Mouse (Mus musculus) Patski (cell line): Measurements from ENCODE around the gene Thra. TPM values are rescaled to one million over a fixed set of nuclear protein-coding genes. Genes with fewer than 3 reads are reported as not detected.
A peak's percentile ranks its signal among the peaks of the same experiment; 100 is the strongest.

ENCODE experiments used
- ATAC-seq: fragments of 100-300 bp; one replicate; pipeline ENCODE4 v1.8.0; 2021
- CTCF ChIA-PET: fragments of 350-600 bp; sonication (Branson Sonifier 250); formaldehyde crosslinking; loops from one replicate; lab custom pipeline; 2022; ENCODE audit warnings: inconsistent platforms; lab: Charles Lee
- POLR2A ChIA-PET: fragments of 350-600 bp; sonication (Branson Sonifier 250); formaldehyde crosslinking; loops from one replicate; lab custom pipeline; 2022; ENCODE audit warnings: antibody characterized with exemption, inconsistent platforms; lab: Charles Lee
- DNase-seq: peaks from one replicate; pipeline ENCODE4 v3.0.0-alpha.2; 2011; ENCODE audit warnings: low read depth, low spot score
- H3K27me3 ChIP-seq: fragments of 371-371 bp; one replicate; pipeline ENCODE4 v1.5.1; 2021
- CTCF ChIP-seq: fragments of 100-300 bp; IDR thresholded peaks from one replicate; pipeline ENCODE4 v1.5.1; 2021
- in situ Hi-C: fragments of 300-500 bp; cut with MboI; formaldehyde crosslinking; loops from 3 replicates; pipeline ENCODE4 v1.11.1; 2018; ENCODE audit warnings: low pct_unique_long_range_greater_than_20kb, mixed read lengths
- polyA plus RNA-seq: library from polyadenylated mRNA; unstranded; gene quantifications from one replicate; pipeline ENCODE4 v1.2.3, GENCODE M21; 2021

The Thra gene
- polyA plus RNA-seq, 1 experiment from 2014 or later, result 44.7 TPM

DNA sequence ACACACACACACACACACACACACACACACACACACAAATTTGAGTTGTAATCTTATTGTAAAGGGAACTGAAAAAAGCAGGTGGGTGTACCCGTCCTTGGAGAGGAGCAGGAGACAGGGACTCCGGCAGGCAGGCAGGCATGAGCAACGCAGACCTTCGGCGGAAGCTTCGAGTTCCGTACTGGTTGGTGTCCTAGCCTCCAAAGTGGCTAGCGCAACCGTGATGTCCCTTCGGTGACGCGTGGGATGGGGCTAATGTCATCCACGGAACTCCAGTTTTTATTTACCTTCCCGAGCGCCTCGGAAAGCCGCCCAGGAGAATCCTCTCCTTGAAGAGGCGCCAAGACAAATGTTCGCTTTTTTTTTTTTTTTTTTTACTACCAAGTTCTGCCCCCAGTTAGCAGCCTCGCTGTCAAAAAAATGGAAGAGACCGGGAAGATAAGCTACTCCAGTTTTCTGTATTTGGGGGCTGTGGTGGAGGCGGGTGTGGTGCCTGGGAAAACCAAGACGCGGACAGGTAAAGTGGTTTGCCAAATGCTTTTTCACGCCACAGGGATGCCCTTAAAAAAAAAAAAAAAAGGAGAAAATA lies 48.9 kb downstream of the Thra start:
- no peak for TF ChIP-seq CTCF
- POLR2A ChIA-PET, result interaction anchor here (0.6 to 6.9 kb wide), 7 partner anchors 15 to 151 kb away, joined by 3 to 48 read pairs (median 4); partner anchors contain the start of genes Casc3 and Nr1d1
- CTCF ChIA-PET, result interaction anchor here (0.8 to 5.3 kb wide), 10 partner anchors 14 to 89 kb away, joined by 3 to 74 read pairs (median 6); partner anchors contain the start of genes Csf3 and Nr1d1
- H3K27me3 ChIP-seq, result no peaks in the 10 kb centered on the region
- ATAC-seq (no peak), DNase-seq (no peak)
- in situ Hi-C loops, result loop anchor here (5.0 kb wide), 1 partner anchor 87 kb away; the partner anchor contains the start of gene Csf3

DNA sequence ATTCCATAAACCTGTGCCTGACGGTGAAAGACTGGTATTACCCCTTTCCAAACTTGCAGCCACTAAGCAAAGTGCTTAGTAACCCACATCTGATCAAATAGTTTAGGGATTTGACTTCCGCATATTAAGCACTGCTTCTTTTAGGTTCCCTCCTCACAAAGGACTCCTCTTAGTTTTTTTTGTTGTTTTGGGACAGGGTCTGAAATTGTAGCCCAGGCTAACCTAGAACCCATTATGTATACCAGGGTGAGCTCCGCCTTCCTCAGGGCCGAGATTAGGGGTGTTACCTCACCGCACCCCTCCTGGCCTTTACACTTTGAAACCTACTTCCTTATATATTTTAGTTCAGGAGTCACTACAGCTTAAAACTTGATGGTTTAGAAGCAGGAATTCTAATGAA lies 49.4 kb downstream of the Thra start:
- ChIA-PET CTCF (interaction anchor here (0.8 to 5.3 kb wide), 4 partner anchors 15 to 48 kb away, joined by 3 to 74 read pairs (median 4); partner anchors contain the start of gene Nr1d1), POLR2A (interaction anchor here (0.6 to 6.9 kb wide), 5 partner anchors 15 to 80 kb away, joined by 3 to 48 read pairs (median 4); partner anchors contain the start of genes Casc3 and Nr1d1)
- TF ChIP-seq CTCF, result no peak
- ATAC-seq (no peak), DNase-seq (no peak)
- in situ Hi-C loops, result loop anchor here (5.0 kb wide), 1 partner anchor 88 kb away; the partner anchor contains the start of gene Csf3
- no peaks in the 10 kb centered on the region for H3K27me3 ChIP-seq

- in situ Hi-C loops, result no loop called here
- no peak for ATAC-seq
Observed at GRCm38 (mm10) chr11:98790631-98791205, 50.3 kb downstream of the Thra start.

DNA sequence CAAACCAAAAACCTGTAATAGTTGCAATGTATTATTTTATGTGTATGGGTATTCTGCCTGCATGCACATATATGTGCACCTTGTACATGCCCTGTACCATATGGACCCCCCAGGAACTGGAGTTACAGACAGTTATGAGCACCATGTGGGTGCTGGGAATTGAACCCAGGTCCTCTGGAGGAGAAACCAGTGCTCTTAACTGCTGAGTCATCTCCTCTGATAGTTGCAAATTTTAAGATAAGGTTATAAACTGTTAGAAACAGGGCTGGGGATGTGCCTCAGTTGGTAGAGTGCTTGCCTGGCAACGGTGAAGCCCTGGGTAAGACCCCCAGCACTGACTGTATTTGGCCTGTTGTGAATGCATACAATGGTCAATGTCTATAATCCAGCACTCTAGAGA lies 51.0 kb downstream of the Thra start:
- DNase-seq, result no peak
- in situ Hi-C loops, result no loop called here
- ChIA-PET CTCF (interaction anchor here (1.6 to 2.3 kb wide), 2 partner anchors 17 to 91 kb away, joined by 3 to 5 read pairs; no protein-coding TSS in a partner anchor), POLR2A (no interaction called here)
- H3K27me3 ChIP-seq, result no peaks in the 10 kb centered on the region
- ATAC-seq, result no peak
- TF ChIP-seq CTCF, result no peak

More at GRCm38 (mm10) chr11:98790631-98791205, 50.3 kb downstream of the Thra start:
- ChIA-PET POLR2A (interaction anchor here (0.6 to 0.9 kb wide), 2 partner anchors 52 to 441 kb away, joined by 3 to 9 read pairs; no protein-coding TSS in a partner anchor), CTCF (interaction anchor here (1.4 to 2.3 kb wide), 2 partner anchors 18 to 22 kb away, joined by 3 to 5 read pairs; no protein-coding TSS in a partner anchor)
- DNase-seq, result no peak
- no peak for TF ChIP-seq CTCF
- H3K27me3 ChIP-seq, result no peaks in the 10 kb centered on the region

DNA sequence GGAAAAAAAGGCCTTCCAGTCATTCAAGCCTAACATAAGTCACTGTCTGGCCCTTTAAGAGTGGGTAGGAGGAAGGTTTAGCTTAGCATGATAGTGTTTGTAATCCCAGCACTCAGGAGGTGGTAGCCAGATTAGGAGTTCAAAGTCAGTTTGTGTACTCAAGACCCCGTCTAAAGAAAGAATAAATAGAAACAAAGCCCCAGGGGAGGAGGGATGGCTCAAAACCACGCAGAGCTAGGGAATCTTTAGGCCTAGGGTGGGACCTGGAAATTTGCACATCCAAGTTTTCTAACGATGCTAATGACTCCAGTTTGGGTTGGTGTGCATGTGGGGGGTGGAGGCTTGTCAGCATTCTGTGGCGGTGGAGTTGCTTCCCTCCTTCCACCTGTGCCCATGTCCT lies 51.6 kb downstream of the Thra start:
- no peak for DNase-seq
- no peak for ATAC-seq
- no peak for TF ChIP-seq CTCF
- ChIA-PET POLR2A (no interaction called here), CTCF (interaction anchor here (1.0 to 2.3 kb wide), 3 partner anchors 16 to 92 kb away, joined by 3 to 5 read pairs (median 3); partner anchors contain the start of gene Med24)
- no peaks in the 10 kb centered on the region for H3K27me3 ChIP-seq
- in situ Hi-C loops, result no loop called here

- POLR2A ChIA-PET, result no interaction called here
Observed at GRCm38 (mm10) chr11:98794469-98795014, 54.1 kb downstream of the Thra start.

DNA sequence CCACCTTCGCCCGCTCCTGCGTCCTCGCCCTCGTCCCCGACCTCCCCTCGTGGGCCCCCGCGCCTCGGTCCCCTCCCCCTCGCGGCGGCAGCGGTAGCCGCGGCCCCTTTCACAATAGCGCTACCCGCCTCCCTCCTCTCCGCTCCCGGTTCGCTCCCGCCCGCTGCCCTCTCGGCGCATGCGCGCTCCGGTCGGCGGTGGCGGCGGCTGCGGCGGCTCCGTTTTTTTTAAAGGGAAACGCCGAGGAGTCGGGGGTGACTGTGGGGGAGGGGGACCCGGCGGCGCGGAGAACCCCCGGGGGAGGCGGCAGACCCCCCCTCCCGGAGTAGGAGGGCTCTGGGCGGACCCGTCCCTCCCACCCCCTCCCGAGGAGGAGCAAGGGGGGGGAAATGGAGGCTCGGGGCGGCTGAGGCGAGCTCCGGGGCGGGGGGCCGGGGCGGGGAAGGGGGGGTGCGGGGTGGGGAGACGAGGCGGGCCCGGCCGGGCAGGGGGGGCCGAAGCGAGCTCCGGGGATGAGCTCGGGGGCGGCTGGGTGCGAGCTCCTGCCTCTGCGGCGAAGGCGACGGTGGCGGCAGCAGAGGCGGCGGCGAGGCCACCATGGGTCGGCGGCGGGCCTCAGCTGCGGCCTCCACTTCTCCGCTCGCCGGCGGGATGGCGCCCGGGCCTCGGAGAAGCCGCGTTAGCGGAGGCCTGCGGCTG lies 54.7 kb downstream of the Thra start, which contains the start of gene Msl1:
TSS of gene Msl1 (plus strand) at position 502 of the 699 bp plus-strand sequence.
- ChIA-PET CTCF (no interaction called here), POLR2A (interaction anchor here (0.6 to 3.5 kb wide), 6 partner anchors 14 to 68 kb away, joined by 3 to 20 read pairs (median 4); partner anchors contain the start of gene Nr1d1)
- no peak for DNase-seq
- H3K27me3 ChIP-seq, result no peaks in the 10 kb centered on the region
- peak; percentile 24 for ATAC-seq
- no peak for TF ChIP-seq CTCF
- in situ Hi-C loops, result no loop called here

More at GRCm38 (mm10) chr11:98794469-98795014, 54.1 kb downstream of the Thra start:
- H3K27me3 ChIP-seq, result no peaks in the 10 kb centered on the region
- DNase-seq (no peak), ATAC-seq (peak; percentile 49)
- peak; percentile 19 for TF ChIP-seq CTCF
- CTCF ChIA-PET, result interaction anchor here (1.0 kb wide), 1 partner anchor 22 kb away, joined by 3 read pairs; no protein-coding TSS in a partner anchor
- in situ Hi-C loops, result no loop called here

GRCm38 (mm10) chr11:98795714-98796514 lies 55.5 kb downstream of the Thra start:
- ATAC-seq (peak; percentile 26), DNase-seq (no peak)
- peak; percentile 56 for TF ChIP-seq CTCF
- ChIA-PET POLR2A (interaction anchor here (0.6 to 3.5 kb wide), 8 partner anchors 13 to 193 kb away, joined by 3 to 20 read pairs (median 4); partner anchors contain the start of genes Nr1d1 and Psmd3), CTCF (interaction anchor here (0.9 to 2.3 kb wide), 2 partner anchors 9 to 12 kb away, joined by 3 to 7 read pairs; no protein-coding TSS in a partner anchor)
- H3K27me3 ChIP-seq, result no peaks in the 10 kb centered on the region
- in situ Hi-C loops, result no loop called here
